Mouse (Mus musculus): ENCODE results near the gene Tmem30c.
A peak's percentile ranks its signal among the peaks of the same experiment; 100 is the strongest.

The Tmem30c gene

DNA sequence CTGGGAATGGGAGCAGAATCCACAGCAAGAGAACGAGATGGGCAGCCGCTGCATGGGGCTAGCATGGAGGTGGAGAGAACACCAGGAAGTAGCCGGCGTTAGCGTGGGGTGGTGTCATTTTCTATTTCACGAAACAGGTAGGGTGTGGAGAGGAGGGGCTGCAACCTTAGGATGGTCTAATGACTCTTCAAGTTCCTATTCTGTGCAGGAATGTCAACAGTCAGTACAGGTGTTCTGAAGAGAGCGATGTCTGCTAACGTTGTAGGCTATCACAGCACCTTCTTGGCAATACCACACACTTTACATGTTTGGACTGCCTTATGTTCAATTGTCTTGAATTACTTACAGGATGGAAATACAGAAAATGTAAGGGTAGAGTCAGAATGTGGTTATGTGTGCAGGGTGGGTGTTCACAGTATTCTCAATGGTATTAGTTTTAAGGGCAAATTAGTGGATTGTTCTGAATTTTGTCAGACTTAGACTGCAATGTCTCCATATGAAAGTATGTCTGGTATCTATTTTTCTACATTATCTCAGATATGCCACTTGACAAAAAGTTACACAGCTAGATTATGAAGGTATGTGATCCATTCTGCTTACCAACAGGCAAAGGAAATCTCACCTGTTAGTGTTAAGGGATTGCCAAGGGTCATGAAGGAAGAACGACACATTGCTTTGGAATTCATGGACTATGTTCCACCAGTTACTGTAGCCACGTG lies 2.7 kb upstream of the Tmem30c start:
- DNase-seq (ENCODE audit: extremely low spot score, low read depth, low spot score) = no peak

DNA sequence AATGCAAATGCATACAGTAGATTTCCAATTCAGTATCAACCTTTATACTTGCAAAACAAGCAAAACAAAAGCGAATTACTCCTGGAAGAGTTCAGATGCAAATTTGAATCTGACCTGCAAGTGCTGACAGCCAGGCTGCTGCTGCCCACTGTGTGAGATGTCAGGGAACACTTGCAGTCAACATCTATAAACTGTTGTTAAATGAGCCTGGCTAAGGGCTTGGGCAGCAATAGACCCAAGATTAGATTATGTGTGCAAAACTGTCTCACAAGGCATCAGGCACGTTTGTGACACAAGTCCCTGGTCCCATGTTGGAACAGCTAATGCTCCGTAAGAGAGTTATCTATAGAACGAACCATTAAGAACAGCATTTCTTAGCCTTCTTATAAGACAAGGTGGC lies 369 bp downstream of the Tmem30c start:
- no peak for DNase-seq (ENCODE audit: extremely low spot score, low read depth, low spot score)

DNA sequence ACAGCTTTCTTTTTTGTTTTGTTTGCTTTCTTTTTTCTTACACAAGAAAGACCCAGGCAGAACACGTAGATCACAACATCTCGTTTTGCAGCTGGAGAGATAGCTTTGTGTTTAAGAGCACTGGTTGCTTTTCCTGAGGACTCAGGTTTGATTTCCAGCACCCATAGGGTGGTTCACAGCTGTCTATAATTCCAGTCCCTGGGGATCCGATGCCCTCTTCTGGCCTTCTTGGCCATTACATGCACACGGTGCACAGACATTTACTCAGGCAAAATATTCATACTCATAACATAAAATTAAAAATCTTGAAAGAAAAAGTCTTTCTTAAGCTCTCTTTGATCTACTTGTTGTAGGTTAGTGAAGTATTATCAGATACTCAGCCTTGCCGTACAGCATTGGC lies 969 bp downstream of the Tmem30c start:
- DNase-seq (ENCODE audit: extremely low spot score, low read depth, low spot score) = no peak

DNA sequence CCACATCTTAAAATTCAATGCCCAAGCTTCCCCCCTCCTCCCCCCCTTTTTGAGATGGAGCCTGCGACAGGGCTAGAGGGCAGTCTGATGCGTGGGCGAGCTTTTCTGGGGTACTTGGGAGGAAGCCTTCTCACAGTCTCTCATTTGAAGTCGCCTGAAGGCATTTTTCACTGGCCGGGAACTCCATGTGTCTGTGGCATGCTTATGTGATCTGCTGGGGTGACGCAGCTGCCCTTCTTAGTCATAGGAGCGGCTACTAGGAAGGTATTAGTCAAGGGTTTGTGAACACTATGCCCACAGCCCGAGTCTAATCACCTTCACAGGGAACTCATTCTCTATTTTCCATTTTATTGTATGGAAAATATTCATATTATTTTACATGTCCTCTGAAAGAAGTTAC lies 11.2 kb downstream of the Tmem30c start:
- DNase-seq (ENCODE audit: extremely low spot score, low read depth, low spot score) = no peak

DNA sequence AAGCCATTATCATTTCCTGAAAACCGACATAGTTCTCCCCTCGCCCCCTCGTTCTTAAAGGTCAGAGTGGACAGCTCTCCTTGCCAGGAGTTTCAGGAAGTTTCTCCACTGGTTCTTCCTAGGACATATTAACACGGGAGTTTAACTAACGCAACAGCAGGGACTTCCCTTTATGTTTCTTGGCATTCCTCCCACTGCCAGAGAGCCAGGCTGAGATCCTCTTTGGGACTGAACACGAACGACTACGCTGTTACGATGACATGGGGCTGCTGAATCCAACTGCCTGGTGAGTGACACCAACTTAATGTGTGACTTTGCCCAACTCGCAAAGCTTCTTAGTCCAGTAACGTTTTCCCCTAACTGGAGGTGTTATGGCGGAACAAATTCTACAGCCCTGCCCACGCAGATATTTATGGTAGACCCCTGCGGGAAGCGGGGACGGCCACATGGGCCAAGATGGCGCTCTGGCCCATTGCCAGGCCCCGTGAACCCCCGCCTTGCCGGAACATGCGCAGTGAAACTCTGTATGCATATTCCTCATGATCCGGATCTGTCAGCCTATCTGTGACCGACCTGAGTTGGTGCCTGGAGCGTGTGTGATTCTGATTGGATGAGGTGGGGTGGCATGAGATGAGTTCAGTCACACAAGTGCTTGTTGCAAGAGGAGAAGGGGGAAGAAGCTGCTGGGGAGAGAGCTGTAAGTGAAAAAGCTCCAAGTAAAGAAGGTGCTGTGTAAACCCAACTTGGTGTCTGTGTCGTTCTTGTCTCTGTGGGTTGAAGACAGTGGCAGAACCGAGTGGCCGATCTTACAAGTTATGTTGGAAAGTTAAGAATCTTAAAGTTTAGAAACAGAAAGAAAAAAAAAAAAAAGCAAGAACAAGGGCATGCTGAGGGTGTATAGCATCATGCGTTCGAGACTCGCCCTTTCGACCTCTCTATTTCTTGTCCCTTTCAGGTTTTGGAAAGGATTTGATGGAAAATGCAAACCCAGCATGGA lies 12.1 kb downstream of the Tmem30c start:
- DNase-seq (ENCODE audit: extremely low spot score, low read depth, low spot score) = no peak

DNA sequence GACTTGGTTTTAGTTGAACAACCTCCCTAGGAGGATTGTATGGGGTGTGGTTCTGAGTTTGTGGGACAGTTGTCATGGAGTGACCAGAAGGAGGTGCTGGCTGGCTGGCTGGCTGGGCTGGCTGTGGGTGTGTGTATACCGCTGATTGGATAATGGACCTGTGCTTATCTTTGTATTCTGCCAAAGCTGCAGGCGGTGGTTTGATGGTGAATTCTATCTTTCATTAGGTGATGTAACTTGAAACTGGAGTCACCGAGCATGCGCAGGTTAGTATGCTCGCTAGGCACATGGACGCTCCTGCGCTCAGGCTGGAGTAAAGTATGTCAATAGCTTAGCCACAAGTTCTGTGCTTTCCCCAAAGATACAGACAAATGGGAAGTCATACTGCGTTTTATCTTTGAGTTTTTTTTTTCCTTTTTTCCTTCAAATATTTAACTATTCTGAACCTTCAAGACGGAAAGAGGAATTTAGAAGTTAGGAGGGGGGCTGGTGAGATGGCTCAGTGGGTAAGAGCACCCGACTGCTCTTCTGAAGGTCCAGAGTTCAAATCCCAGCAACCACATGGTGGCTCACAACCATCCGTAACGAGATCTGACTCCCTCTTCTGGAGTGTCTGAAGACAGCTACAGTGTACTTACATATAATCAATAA lies 13.6 kb downstream of the Tmem30c start:
- DNase-seq (ENCODE audit: extremely low spot score, low read depth, low spot score) = no peak

DNA sequence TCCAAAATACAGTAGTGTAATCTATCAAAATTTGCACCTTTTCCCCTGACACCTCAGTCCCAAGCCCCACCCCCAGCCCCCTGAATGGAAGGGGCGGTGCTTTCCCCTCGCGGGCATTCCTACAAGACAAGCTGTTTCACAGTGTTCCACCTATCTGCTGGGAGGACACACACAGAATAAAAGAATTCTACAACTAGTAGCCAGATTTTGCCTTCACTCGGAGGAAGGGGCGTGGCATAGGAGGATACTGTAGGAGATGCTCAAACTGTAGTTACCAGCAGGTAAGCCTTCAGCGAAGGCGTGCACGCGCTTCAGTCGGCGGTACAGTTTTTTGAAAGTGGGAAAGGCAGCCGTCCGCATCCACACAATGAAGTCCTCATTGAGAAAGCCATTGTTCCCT lies 22.9 kb downstream of the Tmem30c start:
- no peak for DNase-seq (ENCODE audit: extremely low spot score, low read depth, low spot score)

DNA sequence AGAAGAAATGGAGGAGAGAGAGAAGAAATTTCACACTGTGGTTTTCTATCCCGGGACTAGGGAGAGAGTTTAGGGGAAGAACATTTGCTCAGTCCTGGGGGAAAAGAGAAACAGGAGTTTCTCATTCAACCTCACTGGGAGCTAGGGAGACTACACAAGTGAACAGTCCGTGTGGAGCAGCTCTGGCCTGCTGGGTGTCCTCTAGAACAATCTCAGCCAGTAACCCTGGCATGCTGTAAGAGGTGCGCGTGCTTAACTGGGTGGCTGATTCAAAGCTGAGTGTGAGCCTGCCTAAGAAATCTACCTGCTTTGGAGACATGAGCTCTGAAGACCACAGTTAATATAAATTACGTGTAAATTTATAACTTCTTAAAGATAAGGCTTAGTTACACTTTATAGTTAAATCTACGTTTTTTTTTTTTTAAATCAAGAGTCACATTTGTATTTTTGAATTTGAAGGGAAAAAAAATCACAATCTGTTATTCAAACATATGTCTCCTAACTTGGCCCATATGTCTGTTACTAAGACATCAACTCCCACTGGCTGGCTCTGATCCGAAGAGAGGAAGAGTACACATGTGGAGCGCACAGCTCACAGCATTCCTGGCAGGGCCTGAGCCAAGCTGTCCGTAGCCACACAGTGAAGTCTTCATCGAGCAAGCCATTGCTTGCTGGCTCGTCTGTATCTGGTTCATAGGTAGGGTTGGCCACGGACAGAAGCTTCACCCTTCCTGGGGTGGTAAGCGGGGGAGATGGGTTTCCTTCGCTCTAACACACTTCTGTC lies 24.4 kb downstream of the Tmem30c start:
- DNase-seq (ENCODE audit: extremely low spot score, low read depth, low spot score) = no peak

DNA sequence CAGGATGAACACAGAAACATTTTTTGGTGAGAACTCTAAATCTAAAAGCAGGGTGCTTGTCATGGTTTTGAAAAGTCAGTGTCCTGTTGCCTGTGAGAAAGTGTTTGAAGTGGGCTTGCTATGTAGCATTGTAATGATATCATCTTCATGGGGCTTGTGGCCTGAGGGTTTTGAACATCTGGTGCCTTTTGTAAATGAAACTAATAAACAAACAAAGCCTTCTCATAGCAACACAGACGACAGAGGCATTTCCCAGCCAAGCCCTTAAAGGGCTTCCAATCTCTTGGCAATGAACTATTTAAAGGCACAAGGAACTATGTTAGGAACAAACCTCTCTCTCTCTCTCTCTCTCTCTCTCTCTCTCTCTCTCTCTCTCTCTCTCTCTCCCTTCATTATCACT lies 25.6 kb downstream of the Tmem30c start:
- no peak for DNase-seq (ENCODE audit: extremely low spot score, low read depth, low spot score)

DNA sequence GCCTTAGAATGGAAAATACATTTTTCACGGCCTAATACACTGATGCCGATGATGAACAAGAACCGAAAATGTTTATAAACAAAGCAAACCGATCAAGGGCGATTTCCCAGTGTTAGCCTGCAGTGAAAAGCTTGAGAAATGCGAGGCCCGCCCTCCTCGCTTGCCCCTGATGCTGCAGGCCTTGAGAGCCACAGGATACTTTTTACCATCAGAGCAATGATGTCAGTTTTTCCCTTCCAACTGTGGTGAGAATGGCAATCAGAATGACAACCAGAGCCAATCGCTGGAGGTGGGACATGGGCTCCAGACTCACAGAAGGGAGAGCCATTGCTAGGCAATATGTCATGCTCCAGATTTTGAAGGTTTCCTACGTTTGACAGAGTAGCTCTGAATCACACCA lies 32.5 kb downstream of the Tmem30c start:
- DNase-seq (ENCODE audit: extremely low spot score, low read depth, low spot score) = no peak

DNA sequence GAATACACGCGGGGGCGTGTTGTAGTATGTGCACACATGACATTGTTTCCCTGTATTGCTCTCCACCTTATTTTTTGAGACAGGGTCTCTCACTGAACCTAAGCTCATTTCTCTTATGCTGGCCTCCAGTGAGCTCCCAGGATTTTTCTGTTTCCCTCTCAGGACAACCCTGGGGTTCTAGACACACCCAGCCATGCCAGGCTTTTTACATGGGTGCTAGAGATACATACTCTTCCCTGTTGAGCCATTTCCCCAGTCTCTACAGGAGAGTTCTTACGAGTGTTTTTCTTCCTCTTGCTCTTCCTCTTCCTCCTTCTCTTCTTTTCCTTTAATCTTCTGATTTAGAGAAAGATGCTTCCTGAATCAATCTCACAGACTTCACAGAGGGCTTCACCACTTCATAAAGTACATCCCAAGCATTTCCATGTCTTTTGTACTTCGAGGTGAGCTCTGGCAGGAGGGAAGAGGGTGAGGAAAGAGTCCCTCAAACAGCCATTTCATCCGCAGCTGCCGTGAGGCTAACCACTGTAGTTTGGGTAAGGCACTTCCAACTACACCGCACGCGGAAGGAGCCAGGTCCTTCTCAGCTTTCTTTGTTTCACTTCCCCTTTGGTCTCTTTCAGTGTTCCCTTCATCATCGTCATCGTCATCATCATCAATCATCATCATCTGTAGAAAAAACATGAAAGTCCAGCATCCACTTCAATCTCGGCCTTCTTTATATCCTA lies 33.1 kb downstream of the Tmem30c start:
- no peak for DNase-seq (ENCODE audit: extremely low spot score, low read depth, low spot score)

DNA sequence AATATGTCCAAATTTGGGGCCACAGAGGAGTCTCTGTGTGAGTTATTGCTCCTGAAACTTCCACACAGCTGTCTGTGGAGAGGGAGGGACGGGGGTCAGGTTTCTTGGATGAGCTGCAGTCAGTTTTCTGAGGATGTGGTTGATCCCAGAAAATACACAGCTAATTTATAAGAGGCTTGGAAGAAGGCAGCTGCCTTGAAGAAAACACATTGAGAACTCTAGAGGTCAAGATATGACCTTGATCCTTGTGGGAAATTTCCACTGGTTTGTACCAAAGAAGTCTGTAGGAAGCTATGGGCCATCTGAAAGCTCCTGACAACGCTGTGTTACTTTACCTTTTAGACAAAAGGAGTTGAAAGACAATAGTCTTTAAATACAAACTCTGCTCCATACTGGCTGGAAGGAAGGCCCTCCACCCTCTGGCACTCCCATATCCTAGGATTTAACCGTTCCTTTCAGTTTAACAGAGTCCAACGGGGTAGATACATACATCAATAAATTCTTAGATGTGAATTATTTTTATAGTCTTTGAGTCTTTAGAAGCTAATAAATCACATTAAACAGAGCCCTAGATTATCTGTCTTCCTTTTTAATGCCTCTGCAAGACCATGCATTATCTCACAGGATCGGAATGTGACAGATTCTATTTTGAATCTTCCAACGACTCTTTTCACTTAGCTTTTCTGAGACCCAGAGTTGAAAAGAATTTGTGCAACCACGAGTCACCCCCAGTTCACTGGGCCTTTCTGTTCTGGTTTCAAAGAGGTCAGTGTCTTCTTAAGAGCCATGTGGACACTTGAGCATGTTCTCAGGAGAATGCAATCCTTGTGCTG lies 40.9 kb downstream of the Tmem30c start:
- no peak for DNase-seq (ENCODE audit: extremely low spot score, low read depth, low spot score)

DNA sequence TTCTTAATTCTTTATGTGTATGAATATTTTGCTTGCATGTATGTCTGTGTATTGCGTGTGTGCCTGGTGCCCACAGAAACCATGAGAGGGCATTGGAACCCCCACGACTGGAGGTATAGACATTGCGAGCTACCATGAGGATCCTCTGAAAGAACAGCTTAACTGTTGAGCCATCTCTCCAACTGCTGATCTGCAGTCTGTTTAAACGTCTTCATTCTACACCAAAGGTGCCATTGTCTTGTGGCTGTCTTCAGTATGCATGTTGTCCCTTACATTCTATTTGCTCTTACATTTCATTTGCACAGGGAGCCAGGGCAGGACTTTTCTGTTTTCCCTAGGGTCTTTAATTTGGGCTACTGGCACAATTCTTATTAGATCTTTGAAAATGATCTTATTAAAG lies 41.7 kb downstream of the Tmem30c start:
- DNase-seq (ENCODE audit: extremely low spot score, low read depth, low spot score) = no peak

DNA sequence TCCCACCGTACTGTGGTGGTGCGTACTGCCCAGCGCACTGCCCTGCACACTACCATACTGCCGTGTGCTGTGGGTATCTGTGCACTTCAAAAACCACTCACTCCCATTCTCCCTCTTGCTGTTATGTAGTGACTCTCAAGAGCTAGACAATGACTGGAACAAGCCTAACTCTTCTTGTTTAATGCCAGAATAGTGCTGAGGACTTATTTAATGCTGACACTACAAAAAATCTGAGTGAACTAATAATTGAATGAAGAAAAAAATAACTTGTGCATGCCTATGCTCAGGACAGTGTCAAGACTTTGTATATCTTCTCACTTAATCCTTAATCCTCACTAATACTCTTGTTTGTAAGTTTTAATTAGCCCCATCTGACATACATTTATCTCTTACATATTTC lies 45.2 kb downstream of the Tmem30c start:
- DNase-seq (ENCODE audit: extremely low spot score, low read depth, low spot score) = no peak

DNA sequence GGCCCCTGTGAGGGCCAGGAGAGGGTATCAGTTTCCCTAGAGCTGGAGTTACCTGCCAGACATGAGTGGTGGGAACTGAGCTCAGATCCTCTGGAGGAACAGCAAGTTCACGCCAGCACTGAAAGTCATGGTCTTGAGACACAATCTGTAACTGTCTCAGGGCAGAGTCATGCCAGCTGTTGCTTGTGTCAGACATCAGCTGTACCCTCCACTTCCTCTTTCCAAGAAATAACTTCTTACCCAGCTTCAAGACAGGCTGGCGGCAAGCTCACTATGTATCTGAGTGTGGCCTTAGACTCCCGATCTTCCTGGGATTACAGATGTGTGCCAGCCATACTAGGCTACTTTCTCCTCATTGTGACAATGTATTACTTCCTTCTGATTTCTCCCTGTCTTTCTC lies 46.1 kb downstream of the Tmem30c start:
- DNase-seq (ENCODE audit: extremely low spot score, low read depth, low spot score) = no peak

DNA sequence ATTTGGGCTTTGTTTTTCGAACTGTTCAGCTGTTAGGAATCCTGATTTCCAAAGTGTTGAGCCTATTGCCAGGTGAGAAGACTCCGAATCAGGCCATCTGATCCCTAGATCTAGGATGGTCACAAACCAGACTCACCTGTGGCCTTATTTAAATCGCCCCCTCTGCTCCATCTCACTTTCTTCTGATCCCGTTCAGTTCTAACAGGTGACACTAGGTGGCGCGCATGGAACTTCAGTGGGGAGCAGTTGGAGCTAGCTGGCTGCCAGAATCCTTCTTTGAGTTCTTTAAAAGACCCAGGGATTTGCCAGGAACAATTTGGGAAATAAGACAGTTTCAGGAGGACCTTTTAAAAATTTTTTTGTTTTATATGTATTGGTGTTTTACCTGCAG lies 48.8 kb downstream of the Tmem30c start:
- DNase-seq (ENCODE audit: extremely low spot score, low read depth, low spot score) = peak; percentile 52

DNA sequence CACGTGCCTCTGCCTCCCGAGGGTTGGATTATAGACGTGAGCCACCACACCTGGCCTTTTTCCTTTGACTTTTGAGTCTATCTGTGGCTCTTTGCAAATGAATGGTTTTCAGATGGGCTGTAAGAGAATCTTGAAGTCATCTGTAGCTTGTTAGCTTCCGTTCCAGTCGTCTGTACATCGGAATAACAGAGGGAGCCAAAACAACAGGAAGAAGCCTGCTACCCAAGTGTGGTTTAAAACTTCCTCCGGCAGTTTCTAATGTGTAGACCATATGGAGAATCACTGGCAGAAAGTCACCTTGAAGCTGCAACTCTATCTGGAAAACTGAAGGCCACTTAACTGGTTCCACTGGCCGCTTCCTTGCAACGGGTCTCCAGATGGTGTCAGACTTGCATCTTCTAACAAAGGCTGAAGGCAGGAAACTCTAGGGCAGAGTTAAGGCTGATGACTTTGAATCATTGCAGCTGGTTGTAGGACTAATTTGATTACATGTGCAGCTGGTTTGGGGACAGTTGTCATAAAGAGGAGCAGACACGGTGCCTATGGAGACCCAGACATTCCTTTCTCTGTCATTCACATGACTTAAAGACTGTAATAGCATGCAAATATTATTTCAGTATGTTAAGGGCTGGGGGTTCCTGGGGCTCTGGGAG lies 49.3 kb downstream of the Tmem30c start:
- no peak for DNase-seq (ENCODE audit: extremely low spot score, low read depth, low spot score)

DNA sequence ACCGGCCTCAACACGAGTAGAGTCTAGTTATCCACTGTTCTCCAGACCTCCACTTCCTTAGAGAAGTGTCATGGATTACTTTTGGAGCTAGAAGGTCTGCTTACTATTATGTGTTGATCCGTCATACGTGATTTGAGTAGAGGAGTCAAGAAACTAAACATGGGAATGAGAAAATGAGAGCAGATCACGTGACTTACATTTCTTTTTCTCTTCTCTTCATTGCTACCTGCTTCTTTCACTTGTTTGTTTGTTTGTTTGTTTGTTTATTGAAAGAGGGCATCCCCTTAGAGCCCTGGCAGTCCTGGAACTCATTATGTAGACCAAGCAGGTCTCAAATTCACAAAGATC lies 49.8 kb downstream of the Tmem30c start:
- no peak for DNase-seq (ENCODE audit: extremely low spot score, low read depth, low spot score)

DNA sequence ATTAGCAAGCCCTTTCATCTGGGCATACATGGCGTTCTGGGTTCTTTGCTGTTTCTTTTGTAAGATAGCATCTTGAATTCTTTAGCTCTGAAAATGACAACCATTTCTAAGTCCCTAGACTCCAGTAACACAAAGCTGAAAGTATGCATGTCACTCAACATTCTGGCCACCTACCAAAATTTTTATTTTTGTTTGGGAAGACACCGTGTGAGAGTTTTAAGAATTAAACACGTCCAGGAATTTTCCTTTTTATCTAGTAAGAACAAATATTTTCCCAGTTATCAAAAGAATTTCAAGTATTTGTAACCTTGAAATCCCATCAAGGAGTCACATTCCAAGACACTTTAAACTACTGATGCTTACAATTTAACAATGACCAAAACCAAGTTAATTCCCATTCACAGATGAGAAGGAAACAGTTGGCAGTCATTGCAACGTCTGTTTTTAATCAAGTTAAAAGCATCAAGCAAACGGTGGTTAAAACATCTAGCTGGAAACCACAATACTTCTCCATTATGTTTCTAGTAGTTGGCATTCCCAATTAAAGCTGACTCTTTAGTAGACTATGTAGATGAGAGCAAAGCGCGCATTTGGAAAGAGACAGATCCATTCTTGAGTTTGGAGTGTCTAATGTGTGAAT lies 56.7 kb downstream of the Tmem30c start:
- DNase-seq (ENCODE audit: extremely low spot score, low read depth, low spot score) = no peak
